Mouse (Mus musculus) CH12.LX (cell line): ENCODE results near the gene Tmem132c.

Experiments used
- CHD1 ChIP-seq: IDR thresholded peaks from 2 replicates; pipeline ENCODE4 v1.6.1; 2012; ENCODE audit warnings: low read depth, low read length, improper control_type of control experiment, inconsistent platforms
- CHD2 ChIP-seq: IDR thresholded peaks from 2 replicates; pipeline ENCODE4 v1.6.1; 2011; ENCODE audit warnings: low read length, improper control_type of control experiment
- CTCF ChIP-seq, 2 experiments: IDR thresholded peaks in 1 of 2; conservative IDR thresholded peaks in 1 of 2; 2 replicates each; pipeline ENCODE4 v1.5.1; 2011 to 2012; ENCODE audit warnings: low read depth in 2 of 2, low read length in 2 of 2, improper control_type of control experiment in 1 of 2, inconsistent platforms in 1 of 2, mild to moderate bottlenecking in 1 of 2, moderate library complexity in 1 of 2
- EP300 ChIP-seq: IDR thresholded peaks from 2 replicates; pipeline ENCODE4 v1.6.1; 2011; ENCODE audit warnings: low read length, improper control_type of control experiment
- GABPA ChIP-seq: IDR thresholded peaks from 2 replicates; pipeline ENCODE4 v1.6.1; 2012; ENCODE audit warnings: low read depth, low read length, improper control_type of control experiment, inconsistent platforms; ENCODE audit not compliant: insufficient replicate concordance
- IRF4 ChIP-seq: IDR thresholded peaks from 2 replicates; pipeline ENCODE4 v1.6.1; 2014; ENCODE audit warnings: low read depth, mild to moderate bottlenecking, inconsistent platforms, low read length, improper control_type of control experiment
- MAX ChIP-seq: IDR thresholded peaks from 2 replicates; pipeline ENCODE4 v1.6.1; 2011; ENCODE audit warnings: low read length, improper control_type of control experiment
- MXI1 ChIP-seq: IDR thresholded peaks from 2 replicates; pipeline ENCODE4 v1.6.1; 2011; ENCODE audit warnings: mild to moderate bottlenecking, low read depth, low read length, improper control_type of control experiment
- POLR2A ChIP-seq: IDR thresholded peaks from 2 replicates; pipeline ENCODE4 v1.6.1; 2011; ENCODE audit warnings: low read depth, mild to moderate bottlenecking, improper control_type of control experiment, low read length
- RAD21 ChIP-seq: IDR thresholded peaks from 2 replicates; pipeline ENCODE4 v1.6.1; 2011; ENCODE audit warnings: low read depth, mild to moderate bottlenecking, low read length, improper control_type of control experiment, moderate library complexity
- RCOR1 ChIP-seq: conservative IDR thresholded peaks from 2 replicates; pipeline ENCODE4 v1.6.1; 2012; ENCODE audit warnings: low read depth, mild to moderate bottlenecking, inconsistent platforms, low read length, improper control_type of control experiment
- SIN3A ChIP-seq: IDR thresholded peaks from 2 replicates; pipeline ENCODE4 v1.6.1; 2012; ENCODE audit warnings: low read length, improper control_type of control experiment, inconsistent platforms
- USF1 ChIP-seq: IDR thresholded peaks from 2 replicates; pipeline ENCODE4 v1.6.1; 2014; ENCODE audit warnings: low read depth, mild to moderate bottlenecking, inconsistent platforms, low read length, improper control_type of control experiment
- ZMIZ1 ChIP-seq: IDR thresholded peaks from 2 replicates; pipeline ENCODE4 v1.6.1; 2012; ENCODE audit warnings: low read depth, mild to moderate bottlenecking, inconsistent platforms, low read length, improper control_type of control experiment

DNA sequence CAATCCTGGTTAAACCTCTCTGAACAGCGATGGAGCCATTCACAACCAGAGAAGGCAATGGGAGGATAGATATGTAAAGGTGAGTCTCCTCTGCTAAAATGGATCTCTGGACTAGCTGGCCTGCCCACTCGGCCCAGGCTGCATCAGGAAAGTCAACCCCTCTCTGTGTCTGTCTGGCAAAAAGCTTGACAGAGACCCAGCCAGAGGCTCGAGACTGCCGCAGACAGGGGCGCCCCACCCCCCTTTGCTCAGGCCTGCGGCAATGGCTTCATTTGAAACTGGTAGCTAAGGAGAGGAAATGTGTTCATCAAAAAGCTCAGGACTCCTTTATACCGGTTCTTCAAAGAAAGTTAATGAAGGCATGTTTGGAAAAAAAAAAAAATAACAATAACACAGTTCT, 156.4 kb downstream of the Tmem132c start:
- no peak for TF ChIP-seq IRF4
- no peak for TF ChIP-seq USF1
- TF ChIP-seq EP300: no peak
- TF ChIP-seq CHD1: no peak
- no peak for TF ChIP-seq CTCF (conservative IDR thresholded peaks at IDR 0.05 in 1 of 2, IDR thresholded peaks at IDR 0.05 in 1 of 2; ENCODE audit: low read depth in 2 of 2, low read length in 2 of 2)
- no peak for TF ChIP-seq MAX
- no peak for TF ChIP-seq SIN3A
- no peak for TF ChIP-seq POLR2A
- no peak for TF ChIP-seq RCOR1
- TF ChIP-seq MXI1: no peak
- TF ChIP-seq ZMIZ1: no peak
- no peak for TF ChIP-seq RAD21
- no peak for TF ChIP-seq GABPA
- TF ChIP-seq CHD2: no peak
